Mouse (Mus musculus) cerebellum, adult 18-20 months (tissue): ENCODE results near the gene Slc26a9.

Experiments
- DNase-seq, 2 experiments: peaks; one replicate each; pipeline ENCODE4 v3.0.0; 2021

Gene Slc26a9

DNA sequence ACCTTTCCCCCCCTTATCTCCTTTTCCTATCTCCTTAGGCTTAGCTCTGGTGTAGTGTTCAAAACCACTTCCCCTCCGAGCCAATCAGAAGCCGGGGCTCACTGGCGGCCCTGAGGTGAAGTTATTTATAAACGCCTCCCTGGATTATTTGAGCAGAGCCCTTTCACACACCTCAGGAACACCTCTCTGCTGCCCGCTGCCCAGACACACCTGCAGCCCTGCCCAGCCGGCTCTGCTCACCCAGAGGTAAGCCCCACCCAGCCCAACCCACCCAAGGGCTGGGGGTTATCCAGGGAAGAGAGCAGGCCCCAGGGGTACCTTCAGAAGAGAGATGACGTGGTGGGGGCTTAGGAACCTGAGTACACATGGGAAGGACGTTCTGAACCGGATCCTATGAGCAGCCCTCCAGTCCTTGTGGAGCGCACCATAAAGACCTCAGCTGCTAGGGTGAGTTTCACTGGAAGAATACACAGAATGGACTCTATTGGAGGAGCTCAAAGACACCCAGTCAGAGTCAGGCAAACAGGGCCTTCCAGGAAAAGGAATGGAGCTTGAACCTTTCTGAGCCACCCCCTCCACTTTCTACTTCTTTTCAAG lies at the start of gene Slc26a9:
Gene Slc26a9, plus strand, starts transcription at position 155 of the 597 bp plus-strand sequence.
- no peak for DNase-seq

DNA sequence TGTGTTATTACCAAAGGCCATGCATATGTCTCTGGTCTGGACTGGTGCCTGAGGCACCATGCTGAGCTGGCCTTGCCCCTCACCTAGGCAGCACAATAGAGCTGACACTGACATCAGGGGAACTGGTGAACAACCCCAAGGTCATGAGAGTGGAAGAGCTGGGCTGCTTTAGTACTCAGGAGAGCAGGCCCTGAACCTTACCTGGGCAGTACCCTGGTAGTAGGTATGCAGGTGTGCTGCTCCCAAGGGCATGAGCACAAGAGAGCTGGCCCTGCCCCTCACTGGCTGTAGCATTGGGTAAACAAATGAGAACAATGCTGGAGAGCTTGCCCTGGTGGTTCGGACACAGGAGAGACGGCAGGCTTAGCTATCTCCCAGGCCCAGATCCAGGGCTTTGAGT lies 48.5 kb upstream of the Slc26a9 start:
- DNase-seq = no peak

DNA sequence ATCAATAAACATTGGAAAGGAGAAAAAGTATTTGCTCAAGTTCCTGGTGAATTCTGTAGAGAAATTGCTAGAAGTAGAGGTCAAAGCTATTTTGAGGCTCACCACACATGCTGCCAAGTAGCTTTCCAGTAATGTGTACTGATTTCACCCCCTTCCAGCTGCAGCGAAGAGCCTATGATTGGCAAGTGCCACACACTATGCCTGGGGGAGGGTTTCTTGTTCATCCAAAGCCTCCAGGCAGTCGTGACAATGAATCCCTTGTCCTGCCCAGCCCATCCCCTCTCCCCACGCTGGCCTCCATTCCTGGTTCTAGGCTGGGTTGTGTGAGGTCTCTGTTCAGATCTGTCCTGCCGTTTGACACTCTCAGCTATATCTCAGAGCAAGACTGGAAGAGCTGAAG lies 47.5 kb upstream of the Slc26a9 start:
- DNase-seq = peak in 1 of 2 experiments; percentile 16

DNA sequence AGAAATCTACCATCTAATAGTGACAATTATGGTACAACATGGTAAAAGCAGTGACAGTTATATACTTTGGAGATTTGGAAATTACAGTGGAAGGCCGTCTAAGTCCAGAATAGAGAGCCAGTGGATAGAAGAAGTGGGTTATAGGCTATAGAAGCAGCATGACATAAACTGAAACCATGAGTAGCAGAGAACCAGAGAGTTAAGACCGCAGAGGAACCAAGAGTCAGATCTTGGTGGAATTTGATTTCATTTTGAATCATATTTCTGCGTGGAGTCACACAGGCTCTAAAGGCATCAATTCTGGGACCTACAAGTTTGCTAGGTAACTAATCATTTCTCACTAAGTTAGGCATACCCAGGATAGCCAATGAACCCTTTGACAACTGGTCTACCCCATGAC lies 45.1 kb upstream of the Slc26a9 start:
- DNase-seq = no peak

DNA sequence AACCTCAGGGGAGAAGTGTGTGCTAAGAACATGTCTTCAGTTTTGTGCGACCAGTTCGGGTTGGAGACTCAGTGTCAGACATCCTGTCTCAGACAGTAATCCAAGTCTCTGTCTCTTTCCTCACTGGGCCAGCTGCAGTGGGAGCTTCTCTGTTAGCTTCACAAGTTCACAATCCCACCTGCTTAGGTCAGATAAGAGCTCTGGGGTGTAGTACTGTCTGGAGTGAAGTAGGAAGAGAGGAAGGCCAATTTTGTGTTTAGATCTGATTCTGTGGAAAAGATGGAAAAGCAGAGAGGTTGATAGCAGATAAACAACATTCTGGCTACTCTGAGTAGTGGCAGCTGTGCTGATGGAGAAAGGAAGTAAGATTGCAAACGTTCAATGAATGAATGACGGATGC lies 44.2 kb upstream of the Slc26a9 start:
- DNase-seq = no peak

DNA sequence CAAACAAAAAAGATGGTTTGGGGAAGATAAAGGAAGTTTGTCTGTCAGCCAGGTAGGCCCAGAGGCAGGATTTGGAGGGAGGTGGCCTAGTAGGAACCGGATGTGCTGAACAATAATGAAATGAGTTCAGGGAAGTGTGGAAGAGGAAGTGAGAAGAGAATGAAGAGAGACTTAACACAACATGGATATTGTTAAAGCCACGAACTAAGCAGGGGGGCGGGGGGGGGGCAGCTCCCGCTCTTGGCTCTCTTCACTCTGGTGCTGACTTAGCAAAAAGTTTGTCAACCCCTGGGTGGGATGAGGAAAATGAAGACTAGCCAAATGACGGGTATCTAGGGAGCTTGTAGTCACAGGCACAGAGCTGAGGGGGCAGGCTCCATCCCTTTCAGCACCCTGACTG lies 43.4 kb upstream of the Slc26a9 start:
- no peak for DNase-seq

DNA sequence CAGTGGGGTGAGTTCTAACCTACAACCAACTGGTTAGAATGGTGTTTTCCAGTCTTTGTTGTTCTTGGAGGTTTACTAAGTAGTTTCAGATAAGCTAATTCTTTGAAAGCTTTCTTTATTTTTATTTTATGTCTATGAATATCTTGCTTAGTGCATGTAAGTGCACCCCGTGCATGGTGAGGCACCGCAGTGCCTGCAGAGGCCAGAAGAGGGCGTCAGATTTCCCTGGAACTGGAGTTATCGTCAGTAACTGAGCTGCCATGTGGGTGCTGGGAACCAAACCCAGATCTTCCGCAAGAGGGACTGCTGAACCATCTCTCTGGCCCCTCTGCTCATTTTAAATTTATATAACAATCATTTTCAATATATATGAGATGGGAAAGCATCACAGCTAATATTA lies 42.4 kb upstream of the Slc26a9 start:
- no peak for DNase-seq

DNA sequence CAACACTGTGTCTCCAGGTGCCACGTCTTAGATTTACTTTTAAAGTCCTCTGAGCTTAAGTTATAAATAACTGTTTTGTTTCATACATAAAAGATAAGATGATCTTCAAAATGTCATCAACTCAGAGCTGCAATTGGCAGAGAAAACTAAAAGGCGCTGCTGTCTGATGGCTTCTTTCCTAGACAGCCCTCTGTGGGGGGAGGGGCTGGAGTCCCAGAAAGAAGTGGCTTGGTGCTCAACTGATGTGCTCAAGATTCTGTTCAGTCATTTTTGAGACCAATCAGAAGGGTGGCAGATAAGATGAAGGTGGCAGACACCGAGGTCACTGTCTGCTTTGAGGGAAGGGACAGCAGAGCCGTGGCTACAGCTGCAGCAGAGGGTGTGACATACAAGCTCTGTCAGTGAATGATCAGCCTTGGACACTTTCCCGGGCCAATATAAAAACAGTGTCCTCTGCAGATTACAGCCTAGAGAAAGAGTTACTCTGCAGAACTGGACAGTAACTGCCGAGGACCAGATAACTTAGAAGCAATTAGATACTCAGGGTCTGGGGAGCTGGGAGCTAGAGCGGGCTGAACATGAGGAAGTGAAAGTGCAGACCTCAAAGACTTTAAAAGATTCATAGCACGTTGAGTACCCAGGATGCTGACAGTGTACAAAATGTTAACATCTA lies 41.6 kb upstream of the Slc26a9 start:
- DNase-seq = no peak

DNA sequence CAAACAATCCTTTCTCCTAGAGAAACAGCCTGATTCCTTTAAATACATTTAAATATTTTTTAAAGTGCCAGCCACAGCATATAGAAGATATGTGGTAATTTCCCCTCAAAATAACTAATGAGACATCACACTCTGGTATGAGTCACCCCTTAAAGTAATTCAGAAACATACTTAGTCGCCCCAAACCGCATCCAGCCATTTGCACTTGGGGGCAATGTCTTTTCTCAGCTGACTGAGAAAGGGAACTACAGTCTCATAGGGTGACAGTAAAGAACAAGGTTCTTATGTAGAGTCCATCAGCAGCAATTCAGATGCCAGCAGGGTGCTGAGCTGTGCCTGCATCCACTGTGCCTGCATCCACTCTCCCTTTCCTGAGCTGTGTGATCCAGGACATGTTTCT lies 40.3 kb upstream of the Slc26a9 start:
- DNase-seq = no peak

DNA sequence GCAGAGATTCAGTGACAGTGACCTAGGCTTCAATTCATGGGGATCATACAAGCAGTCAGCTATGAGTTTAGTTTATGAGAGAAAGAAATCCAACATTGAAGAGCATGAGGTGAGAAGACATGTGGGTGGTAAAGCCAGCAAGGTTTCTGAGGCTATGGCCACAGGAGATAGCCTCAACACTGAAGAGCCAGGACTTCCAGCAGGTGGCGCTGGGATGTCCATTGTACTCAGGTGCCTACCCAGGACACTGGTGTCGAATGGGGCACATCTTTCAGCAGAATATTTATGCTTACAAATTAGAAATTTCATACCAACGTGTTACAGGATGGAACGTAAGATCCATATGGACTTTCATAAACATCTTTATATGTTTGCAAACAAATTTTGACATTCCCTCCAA lies 35.5 kb upstream of the Slc26a9 start:
- peak; percentile 77 to 80 for DNase-seq

DNA sequence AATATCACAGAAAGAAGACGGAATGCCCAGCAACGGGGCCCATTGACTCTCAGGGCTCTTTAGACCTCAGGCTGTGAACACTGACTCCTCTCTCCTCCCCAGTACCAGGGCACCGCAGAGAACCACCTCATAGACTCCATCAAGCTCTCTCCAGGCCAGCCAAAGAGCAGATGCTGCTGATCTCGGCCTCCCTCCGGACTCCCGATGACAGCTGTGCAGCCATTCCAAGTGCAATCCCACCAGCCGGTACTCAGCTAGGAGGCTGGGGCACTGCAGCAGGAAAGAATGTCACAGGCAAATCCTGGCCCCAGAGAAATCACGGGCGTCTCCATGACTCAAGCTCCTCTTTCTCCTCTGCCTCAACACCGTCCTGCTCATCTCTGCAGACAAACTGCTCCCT lies 32.3 kb upstream of the Slc26a9 start:
- DNase-seq = no peak

DNA sequence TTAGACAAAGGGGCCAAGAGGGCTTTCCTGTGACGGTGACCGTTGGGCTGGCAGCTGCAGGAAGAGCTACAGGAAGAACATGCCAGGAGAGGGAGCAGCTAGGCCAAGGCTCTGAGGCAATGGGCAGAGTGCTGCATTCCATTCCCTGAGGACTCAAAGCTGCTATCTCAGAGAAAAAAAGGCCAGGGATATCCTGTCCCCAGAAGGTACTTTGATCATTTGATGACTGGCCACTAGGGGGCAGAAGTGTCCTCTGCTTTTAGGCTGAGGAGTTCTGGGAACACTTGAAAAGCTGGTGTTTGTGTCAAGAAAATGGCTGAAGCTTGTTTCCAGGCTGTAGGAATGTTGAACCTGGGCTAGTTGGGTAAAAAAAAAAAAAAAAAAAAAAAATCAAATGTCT lies 31.4 kb upstream of the Slc26a9 start:
- DNase-seq = peak; percentile 86 to 87

DNA sequence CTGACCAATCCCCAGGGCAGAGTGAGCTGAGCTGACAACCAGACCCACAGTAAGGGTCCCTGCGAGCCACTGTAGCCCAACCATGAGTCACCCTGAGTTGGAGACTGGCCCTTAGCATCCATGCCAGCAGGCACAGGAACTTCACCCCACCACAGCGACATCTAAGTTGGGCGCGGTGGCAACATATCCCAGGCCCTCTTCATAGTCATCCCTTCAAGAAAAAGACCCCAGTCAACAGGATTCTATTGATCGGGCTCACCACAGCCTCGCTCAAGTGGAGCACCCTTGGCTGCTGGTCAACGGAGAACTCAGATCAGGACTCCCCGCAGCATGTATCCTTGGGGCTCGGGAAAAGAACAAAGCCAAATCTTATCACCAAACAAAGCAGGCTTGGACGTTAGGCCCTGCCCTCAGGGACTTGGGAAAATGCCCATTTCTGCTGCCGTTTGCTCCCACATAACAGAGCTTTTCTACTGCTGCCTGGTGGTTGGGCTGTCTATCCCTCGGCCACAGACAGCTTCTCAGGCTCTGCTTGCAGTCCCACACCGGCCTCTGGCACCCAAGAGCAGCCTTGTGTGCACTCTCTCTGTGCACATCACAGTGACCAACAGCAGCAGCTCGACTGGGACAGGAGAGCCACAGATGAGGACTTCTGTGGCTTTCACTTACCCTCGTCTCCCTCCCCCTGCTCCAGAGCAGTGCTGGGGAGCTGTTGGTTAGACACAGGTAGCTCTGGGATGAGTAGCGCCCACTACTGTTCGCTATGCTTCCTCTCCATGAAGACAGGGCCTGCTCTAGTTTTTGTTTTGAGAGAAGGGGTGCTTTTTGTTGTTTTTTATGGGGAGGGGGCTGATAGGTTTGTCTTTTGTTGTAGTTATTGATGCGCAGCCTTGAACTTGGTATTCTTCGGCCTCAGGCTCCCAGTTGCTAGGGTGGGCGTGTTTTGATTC lies 29.2 kb upstream of the Slc26a9 start:
- DNase-seq = no peak

DNA sequence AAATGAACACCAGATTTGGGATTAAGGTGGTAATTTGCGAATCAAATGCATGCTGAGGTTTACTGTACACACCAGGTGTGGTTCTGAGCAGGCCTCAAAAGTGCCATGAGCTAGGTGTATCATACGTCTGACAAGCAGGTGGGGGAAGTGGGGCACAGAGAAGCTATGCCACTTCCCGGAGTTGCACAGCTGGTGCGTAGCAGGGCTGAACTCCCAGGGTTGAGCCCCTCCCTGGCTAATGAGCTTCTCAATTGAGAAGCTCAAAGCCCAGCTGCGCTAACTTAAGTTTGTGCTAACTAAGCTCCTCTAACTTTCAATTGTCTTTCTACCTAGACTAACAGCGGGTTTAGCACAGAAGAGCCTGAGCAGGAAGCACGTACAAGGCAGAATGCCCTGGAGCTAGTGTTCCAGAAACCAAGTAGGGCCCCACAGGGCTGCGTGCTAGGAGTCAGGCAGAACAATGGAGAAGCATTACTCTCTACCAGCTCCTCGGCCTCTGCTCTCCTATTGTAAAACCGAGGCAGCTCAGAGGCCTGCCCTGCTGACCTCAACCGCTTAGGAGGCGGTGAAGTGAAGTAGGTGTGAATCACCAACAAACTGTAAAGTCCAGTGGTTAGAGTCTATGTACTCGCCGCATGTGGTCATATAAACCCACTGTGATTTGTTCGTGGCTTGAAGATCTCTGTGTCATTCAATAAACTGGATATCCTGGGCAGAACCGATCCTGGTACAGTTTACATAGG lies 24.7 kb upstream of the Slc26a9 start:
- no peak for DNase-seq

DNA sequence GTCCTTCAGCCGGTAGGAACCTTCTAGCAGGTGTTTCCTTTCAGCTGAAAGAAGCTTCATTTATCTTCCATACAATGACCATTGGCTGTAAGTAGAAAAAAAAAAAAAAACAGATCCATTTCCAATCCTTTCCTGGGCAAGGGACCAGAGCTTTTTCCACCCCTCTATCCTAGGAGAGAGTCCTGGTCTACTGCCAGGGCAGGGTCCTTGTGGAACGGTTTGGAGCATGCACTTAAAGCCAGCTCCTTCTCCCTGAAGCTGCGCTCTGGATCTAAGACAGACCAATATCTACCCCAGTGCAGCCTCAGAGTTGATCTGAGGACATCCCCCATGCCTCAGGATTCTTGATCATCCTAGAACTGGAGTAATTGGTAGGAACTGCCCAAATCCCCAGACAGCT lies 21.8 kb upstream of the Slc26a9 start:
- DNase-seq = no peak

DNA sequence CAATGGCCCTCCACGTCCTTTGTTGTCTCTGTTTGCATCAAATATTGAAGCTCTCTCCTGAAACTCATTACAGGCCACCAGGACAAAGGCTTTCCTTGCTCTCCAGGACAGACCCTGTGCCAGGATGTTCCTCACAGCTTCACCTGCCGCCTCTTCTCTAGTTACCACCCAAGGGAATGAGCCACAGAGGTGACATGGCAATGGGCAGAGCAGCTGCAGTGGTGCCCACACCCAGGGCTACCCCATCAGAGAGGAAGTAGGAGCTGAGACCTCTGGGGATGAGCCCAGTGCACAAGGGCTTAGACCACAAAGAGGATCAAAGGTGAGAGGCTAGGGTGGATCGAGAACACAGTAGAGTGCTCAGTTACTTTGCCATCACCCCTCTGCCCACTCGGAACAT lies 20.3 kb upstream of the Slc26a9 start:
- DNase-seq = no peak

DNA sequence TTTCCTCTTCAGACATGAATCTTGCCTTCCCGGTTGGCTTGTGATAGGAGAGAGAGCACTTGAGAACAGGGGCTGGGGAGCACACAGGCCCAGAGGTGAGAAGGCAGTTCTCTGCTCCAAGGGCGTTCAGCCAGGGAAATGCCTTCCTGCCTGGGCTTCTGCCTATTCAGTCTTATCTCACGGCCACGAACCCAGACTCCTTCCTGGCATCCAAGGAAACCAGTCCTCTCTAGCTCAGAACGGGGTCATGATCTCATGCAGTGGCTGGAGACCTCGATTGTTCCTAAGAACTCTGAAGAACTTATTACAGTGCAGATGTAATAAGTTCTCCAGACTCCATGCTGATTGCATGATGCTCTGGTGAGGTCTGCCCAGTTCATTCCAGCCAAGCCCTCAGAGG lies 17.2 kb upstream of the Slc26a9 start:
- no peak for DNase-seq

DNA sequence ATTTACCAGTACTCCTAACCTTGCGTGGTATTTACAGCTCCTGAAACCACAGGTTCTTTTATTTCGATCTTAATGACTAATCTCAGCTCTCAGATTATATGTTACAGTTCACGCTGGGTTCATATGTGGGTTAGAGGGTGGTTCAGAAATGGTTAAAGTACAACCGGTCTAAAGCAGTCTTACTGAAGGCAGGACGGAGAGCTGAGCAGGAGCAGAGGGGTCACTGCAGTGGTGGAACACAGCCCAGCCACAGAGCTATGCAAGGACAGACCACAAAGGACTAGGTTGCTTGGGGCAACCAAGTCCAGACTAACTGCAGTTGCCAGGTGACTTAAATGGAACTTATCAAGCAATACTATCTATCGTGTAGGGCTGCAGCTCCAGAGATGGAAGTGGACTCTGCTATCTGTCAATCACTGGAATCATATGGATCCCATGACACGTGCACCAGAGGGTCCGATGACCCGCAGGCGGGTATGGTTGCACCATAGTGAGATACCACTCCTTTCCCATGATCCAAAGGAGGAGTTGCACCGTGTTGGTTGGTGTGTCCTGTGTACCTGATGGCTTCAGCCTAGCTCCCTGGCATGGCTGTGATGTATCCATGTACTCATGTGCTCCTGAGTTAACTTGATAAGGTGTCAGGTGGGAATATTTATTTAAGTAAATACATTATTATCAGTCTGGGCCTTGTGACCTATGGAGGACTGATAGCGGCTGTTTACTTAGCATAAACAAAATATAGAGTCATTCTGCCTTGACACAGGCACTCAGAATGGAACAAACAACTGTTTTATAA lies 13.0 kb upstream of the Slc26a9 start:
- DNase-seq = no peak

DNA sequence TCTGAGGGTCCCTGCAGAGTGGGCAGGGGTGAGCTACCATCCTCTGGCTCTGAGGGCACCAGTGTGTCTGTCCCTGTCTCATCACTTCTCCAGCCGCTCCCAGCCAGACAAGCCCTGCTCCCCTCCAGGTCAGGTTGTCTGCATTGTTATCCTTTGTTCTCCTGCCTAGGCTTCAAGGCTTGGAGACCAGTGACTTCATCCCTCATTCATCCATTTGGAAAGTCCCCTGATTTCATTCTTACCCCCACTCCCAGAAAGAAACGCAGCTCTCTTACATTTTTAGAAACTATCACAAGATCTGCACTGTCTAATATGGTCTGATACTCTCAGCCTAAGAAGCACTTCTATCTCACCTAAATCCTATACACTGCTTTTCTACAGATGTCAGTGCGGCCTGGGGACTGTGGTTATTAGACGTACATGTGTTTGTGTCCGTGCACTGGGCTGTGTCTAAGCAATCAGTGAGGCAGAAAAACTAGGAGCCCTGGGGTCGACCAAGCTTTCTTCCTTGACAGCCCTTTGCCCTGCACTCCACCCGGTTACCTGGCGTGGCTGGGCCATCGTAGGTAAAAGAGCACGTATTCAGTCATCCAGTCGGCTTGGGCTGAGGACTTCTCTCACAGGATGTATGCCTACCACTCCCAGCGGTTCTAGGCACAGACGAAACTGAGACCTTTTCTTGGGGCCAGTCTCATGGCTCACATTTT lies 10.2 kb upstream of the Slc26a9 start:
- DNase-seq = no peak

DNA sequence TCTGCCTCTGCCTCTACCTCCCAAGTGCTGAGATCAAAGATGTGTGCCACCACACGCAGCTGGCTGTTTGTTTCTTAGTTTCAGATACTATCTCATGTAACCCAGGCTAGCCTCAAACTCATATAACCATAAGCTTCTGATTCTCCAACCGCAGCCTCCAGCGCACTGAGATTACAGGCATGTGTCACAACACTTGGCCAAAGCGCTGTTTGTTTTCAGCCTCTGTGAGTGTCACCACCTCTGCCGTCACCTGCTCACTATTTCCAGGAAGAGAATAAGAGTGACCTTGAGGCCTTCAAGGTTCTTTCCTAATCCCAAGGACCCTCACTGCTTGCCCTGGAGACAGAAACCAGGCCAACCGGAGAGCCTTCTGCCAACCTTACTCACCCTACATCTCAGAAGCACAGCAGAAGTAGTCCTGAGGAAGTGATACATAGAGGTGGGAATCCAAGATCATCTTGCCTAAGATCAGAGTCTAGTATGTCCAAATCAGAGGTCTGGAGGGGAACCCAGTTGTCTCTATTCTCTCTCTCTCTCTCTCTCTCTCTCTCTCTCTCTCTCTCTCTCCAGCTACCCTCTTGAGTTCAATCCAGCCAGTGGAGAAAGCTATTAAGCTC lies 9.1 kb upstream of the Slc26a9 start:
- no peak for DNase-seq

DNA sequence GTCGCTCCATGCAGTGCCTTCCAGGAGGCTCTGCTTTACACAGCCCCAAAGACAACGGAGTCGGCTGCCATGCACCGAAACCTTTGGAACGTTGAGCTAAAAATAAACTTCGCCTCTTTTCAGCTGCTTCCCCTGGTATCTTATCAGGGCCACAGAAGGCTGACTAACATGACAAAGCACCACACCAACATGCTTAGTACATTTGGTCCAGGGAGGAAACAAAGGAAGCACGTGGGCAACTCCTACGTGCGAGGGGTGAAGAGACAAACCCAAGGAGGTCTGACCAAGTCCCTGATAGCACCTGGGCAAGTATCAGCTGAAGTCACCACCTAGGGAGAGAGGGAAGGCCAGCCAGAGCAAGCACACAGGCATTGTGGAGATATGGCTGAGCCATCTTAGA lies 7.3 kb upstream of the Slc26a9 start:
- DNase-seq = no peak
